In genomic region chr8:117297913-117298518, GRCm38 (mm10) we compare ENCODE assay signal across 8 mouse cellular contexts. TPM values are rescaled to one million over a fixed set of nuclear protein-coding genes. Genes with fewer than 3 reads are reported as not detected.
DNase-seq lines count a peak whose midpoint lies in the region; ATAC-seq and TF ChIP-seq lines count a peak whose summit lies in the region.

No protein-coding gene starts in this region.

- H3K36me3 ChIP-seq in embryonic facial prominence, embryonic 12.5 days, result no peaks in the 10 kb centered on the region
- peaks cover 6% of the 10 kb centered on the region; the same call in 1 of the 2 replicates for H3K36me3 ChIP-seq in intestine, postnatal 0 days (ENCODE audit: control insufficient read depth, insufficient read depth)
- H3K36me3 ChIP-seq in lung, postnatal 0 days (ENCODE audit: insufficient read depth, low read length), result no peaks in the 10 kb centered on the region

- no peak overlapping the region for H3K4me3 ChIP-seq in embryonic facial prominence, embryonic 12.5 days
- no peak overlapping the region for H3K4me3 ChIP-seq in intestine, postnatal 0 days (ENCODE audit: low read depth, low read length)
- H3K4me3 ChIP-seq in lung, postnatal 0 days (ENCODE audit: low read depth, low read length), result no peak overlapping the region

- H3K4me2 ChIP-seq in embryonic facial prominence, embryonic 12.5 days (replicated peaks), result no peak overlapping the region
- no peak overlapping the region for H3K4me2 ChIP-seq in intestine, postnatal 0 days (replicated peaks; ENCODE audit: low read depth)
- H3K4me2 ChIP-seq in lung, postnatal 0 days (replicated peaks; ENCODE audit: low read depth, low read length), result no peak overlapping the region

- H3K27ac ChIP-seq in embryonic facial prominence, embryonic 12.5 days, result peak overlapping the region; percentile 7; the same call in 1 of the 2 replicates
- H3K27ac ChIP-seq in intestine, postnatal 0 days (ENCODE audit: low read depth, low read length), result peak overlapping the region; percentile 77
- peak overlapping the region; percentile 72 for H3K27ac ChIP-seq in lung, postnatal 0 days (ENCODE audit: low read length)

- H3K27me3 ChIP-seq in embryonic facial prominence, embryonic 12.5 days, result no peaks in the 10 kb centered on the region
- no peaks in the 10 kb centered on the region for H3K27me3 ChIP-seq in intestine, postnatal 0 days (replicated peaks; ENCODE audit: control insufficient read depth, insufficient read depth, low read length)
- H3K27me3 ChIP-seq in lung, postnatal 0 days (replicated peaks; ENCODE audit: insufficient read depth, low read length), result no peaks in the 10 kb centered on the region

- H3K4me1 ChIP-seq in embryonic facial prominence, embryonic 12.5 days, result peaks cover 41% of the 10 kb centered on the region
- peaks cover 28% of the 10 kb centered on the region for H3K4me1 ChIP-seq in intestine, postnatal 0 days (replicated peaks; ENCODE audit: control insufficient read depth, insufficient read depth, low read length)
- peaks cover 26% of the 10 kb centered on the region for H3K4me1 ChIP-seq in lung, postnatal 0 days (ENCODE audit: insufficient read depth, low read depth, low read length)

- H3K9ac ChIP-seq in embryonic facial prominence, embryonic 12.5 days, result no peak overlapping the region
- no peak overlapping the region for H3K9ac ChIP-seq in intestine, postnatal 0 days (ENCODE audit: low read depth, low read length)
- no peak overlapping the region for H3K9ac ChIP-seq in lung, postnatal 0 days (replicated peaks; ENCODE audit: low read depth)

- TF ChIP-seq EP300 in lung, postnatal 0 days (IDR thresholded peaks at IDR 0.05), result peak; percentile 74

- ATAC-seq in embryonic facial prominence, embryonic 12.5 days (ENCODE audit: insufficient number of reproducible peaks, insufficient read depth, low FRiP score, low TSS enrichment), result no peak
- ATAC-seq in intestine, postnatal 0 days, result peak; percentile 17; the same call in 1 of the 2 replicates
- ATAC-seq in lung, postnatal 0 days, result peak; percentile 86
- ATAC-seq in CD4-positive, CD25-positive, alpha-beta regulatory T cell, adult 4 months, result no peak

- TF ChIP-seq CTCF in intestine, postnatal 0 days (IDR thresholded peaks at IDR 0.05; ENCODE audit: low read depth), result no peak
- TF ChIP-seq CTCF in lung, postnatal 0 days (IDR thresholded peaks at IDR 0.05), result no peak

- no peaks in the 10 kb centered on the region for H3K9me3 ChIP-seq in embryonic facial prominence, embryonic 12.5 days
- no peaks in the 10 kb centered on the region for H3K9me3 ChIP-seq in intestine, postnatal 0 days (ENCODE audit: control insufficient read depth)
- H3K9me3 ChIP-seq in lung, postnatal 0 days (ENCODE audit: low read length), result no peaks in the 10 kb centered on the region

- DNase-seq in adrenal gland, postnatal 36 days, result peak; percentile 44 to 59
- peak; percentile 70 for DNase-seq in lung, postnatal 0 days (ENCODE audit: low spot score)
- no peak for DNase-seq in left cerebral cortex, adult 18-20 months (ENCODE audit: low spot score in 2 of 2)
- no peak for DNase-seq in right cerebral cortex, postnatal 25 days
- no peak for DNase-seq in layer of hippocampus, postnatal 25 days (ENCODE audit: extremely low spot score in 1 of 2, low spot score in 1 of 2)

- WGBS in embryonic facial prominence, embryonic 12.5 days, result 73% methylated on average over 12 of the region's 12 CpGs
- 45% methylated on average over 12 of the region's 12 CpGs for WGBS in intestine, postnatal 0 days
- 45% methylated on average over 12 of the region's 12 CpGs for WGBS in lung, postnatal 0 days

RNA-seq across cellular contexts. Expression of gene Cmip, which starts 41.2 kb away (rescaled TPM):
- total RNA-seq in adrenal gland, postnatal 36 days (2021), result 100 to 1,000 TPM; 122 to 129 TPM
- 16.8 and 27.4 TPM in 2 replicates for polyA plus RNA-seq in embryonic facial prominence, embryonic 12.5 days (2016; fragmentation: Nextera tagmentation; extraction: Ambion mirVana)
- polyA plus RNA-seq in intestine, postnatal 0 days (2015; fragmentation: Nextera tagmentation; extraction: Ambion mirVana), result 47.1 and 48.9 TPM in 2 replicates
- 27.6 and 29.6 TPM in 2 replicates for polyA plus RNA-seq in lung, postnatal 0 days (2015; fragmentation: Nextera tagmentation; extraction: Ambion mirVana)
- polyA plus RNA-seq in CD4-positive, CD25-positive, alpha-beta regulatory T cell, adult 4 months (2017; shearing (Covaris generic)), result 10 to 100 TPM; 28.6 to 31.0 TPM
- total RNA-seq in left cerebral cortex, adult 18-20 months (2021), result 100 to 1,000 TPM; 299 to 317 TPM
- total RNA-seq in layer of hippocampus, postnatal 25 days (2021), result 100 to 1,000 TPM; 288 to 289 TPM

Comparison
In these comparisons a context has a peak if more than half of its experiments do, and no peak if none do; other contexts are left out.
1. DNase-seq: peak in adrenal gland, postnatal 36 days (2 of 2) and lung, postnatal 0 days (single experiment); none in left cerebral cortex, adult 18-20 months (0 of 2), right cerebral cortex, postnatal 25 days (single experiment) and layer of hippocampus, postnatal 25 days (0 of 2).
2. ATAC-seq: peak in intestine, postnatal 0 days (single experiment) and lung, postnatal 0 days (single experiment); none in embryonic facial prominence, embryonic 12.5 days (single experiment) and CD4-positive, CD25-positive, alpha-beta regulatory T cell, adult 4 months (single experiment).
3. H3K27ac ChIP-seq: peak in every context shown above with its lines; median percentile 77 in intestine, postnatal 0 days; 72 in lung, postnatal 0 days; 7 in embryonic facial prominence, embryonic 12.5 days.